ENCODE assay signal across 10 mouse cellular contexts in genomic region chr11:75736978-75737377, GRCm38 (mm10). TPM values are rescaled to one million over a fixed set of nuclear protein-coding genes. Genes with fewer than 3 reads are reported as not detected.
DNase-seq lines count a peak whose midpoint lies in the region; ATAC-seq lines count a peak whose summit lies in the region.
"Had no signal": no experiment of that assay in that cellular context is flagged by ENCODE, and none has a peak within 500 bp of the region (broad histone marks: within the 10 kb centered on the region; RNA-seq: fewer than 3 reads in every experiment).

No protein-coding gene starts in this region.

- no peak overlapping the region for H3K27ac ChIP-seq in heart, embryonic 13.5 days (replicated peaks)
- no peak overlapping the region for H3K27ac ChIP-seq in heart, embryonic 10.5 days
- no peak overlapping the region for H3K27ac ChIP-seq in embryonic facial prominence, embryonic 14.5 days (replicated peaks; ENCODE audit: low read depth, low read length)
- no peak overlapping the region for H3K27ac ChIP-seq in limb, embryonic 13.5 days

- peak overlapping the region; percentile 5 for H3K9ac ChIP-seq in heart, embryonic 13.5 days
- H3K9ac ChIP-seq in embryonic facial prominence, embryonic 14.5 days (ENCODE audit: low read depth, low read length): no peak overlapping the region
- H3K9ac ChIP-seq in limb, embryonic 13.5 days: peak overlapping the region; percentile 20; the same call in 1 of the 2 replicates

- H3K27me3 ChIP-seq in heart, embryonic 13.5 days (replicated peaks): no peaks in the 10 kb centered on the region
- no peaks in the 10 kb centered on the region for H3K27me3 ChIP-seq in heart, embryonic 10.5 days (ENCODE audit: insufficient read depth, poor library complexity, severe bottlenecking)
- H3K27me3 ChIP-seq in embryonic facial prominence, embryonic 14.5 days (replicated peaks; ENCODE audit: control insufficient read depth, insufficient read depth, low read length): no peaks in the 10 kb centered on the region
- no peaks in the 10 kb centered on the region for H3K27me3 ChIP-seq in limb, embryonic 13.5 days

- H3K4me3 ChIP-seq in heart, embryonic 13.5 days: peak overlapping the region; percentile 11; the same call in 1 of the 2 replicates
- H3K4me3 ChIP-seq in heart, embryonic 10.5 days: no peak overlapping the region
- 0 out of 2 replicates have a peak overlapping the region, but pooled peaks have one; percentile 0 for H3K4me3 ChIP-seq in embryonic facial prominence, embryonic 14.5 days (ENCODE audit: low read depth, low read length)
- peak overlapping the region; percentile 8; the same call in 1 of the 2 replicates for H3K4me3 ChIP-seq in limb, embryonic 13.5 days

- H3K36me3 ChIP-seq in heart, embryonic 13.5 days: peaks cover 21% of the 10 kb centered on the region
- peaks cover 25% of the 10 kb centered on the region for H3K36me3 ChIP-seq in heart, embryonic 10.5 days
- peaks cover 31% of the 10 kb centered on the region for H3K36me3 ChIP-seq in embryonic facial prominence, embryonic 14.5 days (ENCODE audit: control insufficient read depth, insufficient read depth, low read length)
- H3K36me3 ChIP-seq in limb, embryonic 13.5 days: peaks cover 12% of the 10 kb centered on the region

- no peaks in the 10 kb centered on the region for H3K9me3 ChIP-seq in heart, embryonic 13.5 days
- H3K9me3 ChIP-seq in heart, embryonic 10.5 days: no peaks in the 10 kb centered on the region
- no peaks in the 10 kb centered on the region for H3K9me3 ChIP-seq in embryonic facial prominence, embryonic 14.5 days (ENCODE audit: control insufficient read depth, low read length)
- no peaks in the 10 kb centered on the region for H3K9me3 ChIP-seq in limb, embryonic 13.5 days

- peaks cover 79% of the 10 kb centered on the region for H3K4me1 ChIP-seq in heart, embryonic 13.5 days
- H3K4me1 ChIP-seq in heart, embryonic 10.5 days: peaks cover 56% of the 10 kb centered on the region
- peaks cover 42% of the 10 kb centered on the region for H3K4me1 ChIP-seq in embryonic facial prominence, embryonic 14.5 days (ENCODE audit: control insufficient read depth, insufficient read depth, low read length)
- peaks cover 61% of the 10 kb centered on the region for H3K4me1 ChIP-seq in limb, embryonic 13.5 days

- WGBS in heart, embryonic 13.5 days: 51% methylated on average over 3 of the region's 3 CpGs
- 70% methylated on average over 3 of the region's 3 CpGs for WGBS in heart, embryonic 10.5 days
- WGBS in embryonic facial prominence, embryonic 14.5 days: 57% methylated on average over 3 of the region's 3 CpGs
- 70% methylated on average over 3 of the region's 3 CpGs for WGBS in limb, embryonic 13.5 days

- no peak for DNase-seq in heart, embryonic 10.5 days (ENCODE audit: low spot score)
- DNase-seq in 3134 (ENCODE audit: extremely low read depth, insufficient read length, low spot score): peak; percentile 43
- DNase-seq in embryonic facial prominence, embryonic 14.5 days (ENCODE audit: low spot score): no peak
- no peak for DNase-seq in cerebellum, adult 11 months
- no peak for DNase-seq in cerebellum, postnatal 10 days
- no peak for DNase-seq in spleen, adult 12 weeks (ENCODE audit: low spot score)
- DNase-seq: gastrocnemius, postnatal 10 days; kidney, postnatal 14 days had no signal

- peak overlapping the region; percentile 41 for H3K4me2 ChIP-seq in heart, embryonic 13.5 days
- peak overlapping the region; percentile 21; the same call in 1 of the 2 replicates for H3K4me2 ChIP-seq in embryonic facial prominence, embryonic 14.5 days (ENCODE audit: low read depth, low read length)
- peak overlapping the region; percentile 34 for H3K4me2 ChIP-seq in limb, embryonic 13.5 days (replicated peaks)

- no peak for ATAC-seq in heart, embryonic 13.5 days (ENCODE audit: extremely low read depth, insufficient number of reproducible peaks, low FRiP score, low TSS enrichment)
- ATAC-seq in embryonic facial prominence, embryonic 14.5 days (ENCODE audit: low read depth): no peak
- no peak for ATAC-seq in limb, embryonic 13.5 days (ENCODE audit: low FRiP score, low read depth)

RNA-seq across cellular contexts. Expression of gene Ywhae, which starts 4.3 kb away (rescaled TPM):
- 681 and 729 TPM in 2 replicates for polyA plus RNA-seq in heart, embryonic 13.5 days (2015; fragmentation: Nextera tagmentation; extraction: Ambion mirVana)
- 870 and 941 TPM in 2 replicates for polyA plus RNA-seq in heart, embryonic 10.5 days (2016; fragmentation: Nextera tagmentation; extraction: Ambion mirVana)
- 788 and 838 TPM in 2 replicates for polyA plus RNA-seq in embryonic facial prominence, embryonic 14.5 days (2014; fragmentation: Nextera tagmentation; extraction: Ambion mirVana)
- 920 and 928 TPM in 2 replicates for polyA plus RNA-seq in limb, embryonic 13.5 days (2015; fragmentation: Nextera tagmentation; extraction: Ambion mirVana)

RNA-seq across cellular contexts. Expression of gene Crk, which starts 57.9 kb away (rescaled TPM):
- 84.8 and 93.1 TPM in 2 replicates for polyA plus RNA-seq in heart, embryonic 13.5 days (2015; fragmentation: Nextera tagmentation; extraction: Ambion mirVana)
- 110 and 113 TPM in 2 replicates for polyA plus RNA-seq in heart, embryonic 10.5 days (2016; fragmentation: Nextera tagmentation; extraction: Ambion mirVana)
- 106 TPM in 2 replicates for polyA plus RNA-seq in embryonic facial prominence, embryonic 14.5 days (2014; fragmentation: Nextera tagmentation; extraction: Ambion mirVana)
- 126 and 128 TPM in 2 replicates for polyA plus RNA-seq in limb, embryonic 13.5 days (2015; fragmentation: Nextera tagmentation; extraction: Ambion mirVana)

RNA-seq across cellular contexts. Expression of gene Doc2b, which starts 58.9 kb away (rescaled TPM):
- 0.23 and 0.32 TPM in 2 replicates for polyA plus RNA-seq in heart, embryonic 13.5 days (2015; fragmentation: Nextera tagmentation; extraction: Ambion mirVana)
- polyA plus RNA-seq in heart, embryonic 10.5 days (2016; fragmentation: Nextera tagmentation; extraction: Ambion mirVana): 0.04 and 0.18 TPM in 2 replicates
- 1.2 and 1.7 TPM in 2 replicates for polyA plus RNA-seq in embryonic facial prominence, embryonic 14.5 days (2014; fragmentation: Nextera tagmentation; extraction: Ambion mirVana)
- 1.0 and 1.3 TPM in 2 replicates for polyA plus RNA-seq in limb, embryonic 13.5 days (2015; fragmentation: Nextera tagmentation; extraction: Ambion mirVana)
